Mouse (Mus musculus): ENCODE data around the gene Dip2a.

The Dip2a gene

DNA sequence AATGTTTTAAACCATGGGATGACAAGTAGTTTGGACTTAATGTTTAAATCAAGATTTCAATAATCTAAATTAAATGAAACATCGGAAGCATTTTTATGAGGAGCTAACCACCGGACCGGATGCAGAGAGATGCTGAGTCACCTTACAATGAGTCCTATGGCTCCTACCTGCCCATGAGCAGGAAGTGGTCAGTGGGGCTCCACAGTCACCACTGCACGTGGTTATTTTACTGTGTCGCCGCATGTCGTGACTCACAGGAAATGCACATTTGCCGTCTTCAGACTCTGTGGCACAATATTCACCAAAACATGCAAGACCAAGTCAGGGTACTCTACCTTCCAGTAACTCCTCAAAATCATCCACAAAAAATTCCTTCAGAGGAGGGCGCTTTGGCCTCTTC lies 38.4 kb downstream of the Dip2a start:
- DNase-seq (ENCODE audit: low read depth), result no peak

GRCm38 (mm10) chr10:76300133-76300532 lies 45.0 kb downstream of the Dip2a start:
- DNase-seq (ENCODE audit: low read depth), result no peak

DNA sequence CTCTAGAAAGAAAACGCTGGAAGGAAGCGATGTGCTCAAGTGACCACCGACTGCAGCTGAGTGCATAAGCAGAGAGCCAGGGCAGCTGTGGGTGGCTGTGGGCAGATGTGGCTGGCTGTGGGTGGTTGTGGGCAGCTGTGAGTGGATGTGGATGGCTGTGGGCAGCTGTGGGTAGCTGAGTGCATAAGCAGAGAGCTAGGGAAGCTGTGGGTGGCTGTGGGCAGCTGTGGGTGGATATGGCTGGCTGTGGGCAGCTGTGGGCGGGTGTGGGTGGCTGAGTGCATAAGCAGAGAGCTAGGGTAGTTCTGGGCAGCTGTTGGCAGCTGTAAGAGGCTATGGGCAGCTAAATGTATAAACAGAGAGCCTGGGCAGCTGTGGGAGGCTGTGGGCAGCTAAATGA lies 51.9 kb downstream of the Dip2a start:
- DNase-seq (ENCODE audit: low read depth), result no peak

GRCm38 (mm10) chr10:76289936-76290671 lies 55.0 kb downstream of the Dip2a start:
- no peak for DNase-seq (ENCODE audit: low read depth)

- DNase-seq (ENCODE audit: low read depth), result no peak
Measured at GRCm38 (mm10) chr10:76289052-76289451, 56.0 kb downstream of the Dip2a start.

GRCm38 (mm10) chr10:76288268-76288993 lies 56.7 kb downstream of the Dip2a start:
- no peak for DNase-seq (ENCODE audit: low read depth)

GRCm38 (mm10) chr10:76278541-76279097 lies 66.5 kb downstream of the Dip2a start:
- DNase-seq (ENCODE audit: low read depth), result no peak

DNA sequence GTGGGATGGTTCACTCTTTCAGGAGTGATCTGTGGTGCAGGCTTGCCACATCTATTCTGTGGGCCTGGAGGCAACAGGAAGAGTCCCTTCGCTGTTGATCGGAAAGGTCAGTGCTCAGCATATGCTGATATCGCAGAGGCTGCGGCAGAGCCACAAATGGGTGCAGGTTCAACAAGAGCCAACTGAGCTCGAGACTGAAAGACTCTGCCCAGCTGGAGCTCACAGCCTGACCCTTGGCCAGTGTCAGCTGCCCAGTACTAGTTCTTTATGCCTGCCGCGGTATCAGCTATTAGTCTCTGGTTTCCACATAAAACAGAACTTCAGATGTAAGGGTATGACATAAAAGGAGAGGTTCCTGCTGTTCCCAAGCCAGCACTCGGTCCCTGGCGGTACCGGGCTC lies 69.8 kb downstream of the Dip2a start:
- no peak for DNase-seq (ENCODE audit: low read depth)

GRCm38 (mm10) chr10:76271238-76271637 lies 73.9 kb downstream of the Dip2a start:
- DNase-seq (ENCODE audit: low read depth), result peak; percentile 4

GRCm38 (mm10) chr10:76262431-76262830 lies 82.7 kb downstream of the Dip2a start:
- DNase-seq (ENCODE audit: low read depth), result no peak

- no peak for DNase-seq (ENCODE audit: low read depth)
Measured at GRCm38 (mm10) chr10:76261447-76261846, 83.6 kb downstream of the Dip2a start.

DNA sequence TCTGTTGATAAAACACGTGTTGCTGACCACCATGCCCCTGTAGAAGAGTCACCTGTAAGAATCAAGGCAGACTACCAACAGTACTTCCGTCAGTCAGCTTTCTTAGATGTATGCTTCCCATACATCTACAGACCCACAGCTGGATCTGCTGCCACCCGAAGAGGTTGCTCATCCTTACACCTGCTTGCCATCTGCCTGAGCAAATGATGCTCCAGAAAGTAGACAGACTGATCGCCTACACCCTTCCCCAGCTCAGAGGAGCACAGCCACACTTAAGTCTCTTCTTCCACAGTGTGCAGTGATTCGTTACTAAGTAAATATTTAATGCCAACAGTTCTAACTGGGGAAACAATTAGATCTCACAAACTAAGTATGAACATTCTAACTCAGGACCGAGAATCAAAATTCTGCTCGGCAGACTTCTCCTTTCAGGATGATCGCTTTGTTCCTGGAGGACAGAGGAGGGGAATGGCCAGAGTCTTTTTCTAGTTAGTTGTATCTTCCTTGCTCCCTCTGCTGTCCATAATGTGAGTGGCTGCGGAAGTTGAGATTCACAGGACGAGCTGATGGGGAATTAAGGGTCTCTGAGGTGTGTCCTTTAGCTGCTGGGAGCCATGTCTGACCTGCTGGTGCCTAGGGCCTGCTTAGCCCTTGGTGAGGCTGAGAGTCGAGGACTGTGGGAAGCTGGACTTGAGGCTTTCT lies 84.6 kb downstream of the Dip2a start:
- no peak for DNase-seq (ENCODE audit: low read depth)

DNA sequence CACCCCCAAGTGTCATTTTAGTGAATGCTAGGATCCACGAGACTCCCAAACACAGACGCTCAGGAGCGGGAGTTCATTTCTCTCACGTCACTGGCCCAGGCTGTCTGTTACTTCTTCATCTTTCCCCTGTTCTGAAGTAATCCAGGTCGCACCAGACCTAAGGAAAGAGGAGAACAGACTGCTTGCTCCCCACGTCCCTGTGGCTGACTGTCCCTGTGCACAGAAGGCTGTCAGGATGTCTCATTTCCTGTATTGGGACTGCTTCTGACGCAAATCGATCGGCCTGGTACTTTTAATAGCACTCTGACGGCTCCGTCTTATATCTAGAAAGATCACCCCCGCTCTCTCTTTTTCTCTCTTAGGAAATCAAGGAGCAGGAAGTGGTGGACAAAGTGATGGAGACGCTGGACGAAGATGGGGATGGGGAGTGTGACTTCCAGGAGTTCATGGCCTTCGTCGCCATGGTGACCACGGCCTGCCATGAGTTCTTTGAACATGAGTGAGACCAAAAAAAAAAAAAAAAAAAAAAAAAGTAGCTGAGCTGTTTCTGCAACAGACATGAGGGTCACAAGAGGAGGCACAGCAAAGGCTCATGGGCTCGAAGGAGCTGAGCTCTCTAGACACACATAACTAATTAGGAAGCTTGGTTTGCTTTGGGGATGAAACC lies 85.4 kb downstream of the Dip2a start:
- no peak for DNase-seq (ENCODE audit: low read depth)

- DNase-seq (ENCODE audit: low read depth), result no peak
Measured at GRCm38 (mm10) chr10:76257719-76258390, 87.2 kb downstream of the Dip2a start.

DNA sequence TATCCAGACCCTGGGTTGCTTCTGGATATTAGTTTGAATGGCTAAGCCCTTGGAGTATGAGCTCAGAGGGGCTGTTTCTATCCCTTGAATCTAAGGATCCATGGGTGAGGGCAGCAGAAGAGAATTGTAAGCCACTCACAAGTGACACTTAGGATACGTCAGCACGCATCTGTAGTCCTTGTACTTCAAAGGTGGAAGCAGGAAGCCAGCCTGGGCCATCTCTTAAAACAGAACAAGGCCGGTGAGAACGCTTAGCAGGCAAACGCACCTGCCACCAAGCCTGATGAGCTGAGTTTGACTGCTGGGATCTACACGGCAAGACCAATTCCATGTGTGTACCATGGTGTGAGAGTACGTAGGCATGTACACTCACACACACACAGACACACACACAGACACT lies 87.9 kb downstream of the Dip2a start:
- DNase-seq (ENCODE audit: low read depth), result no peak

- DNase-seq (ENCODE audit: low read depth), result no peak
Measured at GRCm38 (mm10) chr10:76255617-76256016, 89.5 kb downstream of the Dip2a start.

GRCm38 (mm10) chr10:76253536-76253935 lies 91.6 kb downstream of the Dip2a start, which contains the start of gene S100b:
S100b (plus strand) TSS chr10:76253853.
- DNase-seq (ENCODE audit: low read depth), result no peak

DNA sequence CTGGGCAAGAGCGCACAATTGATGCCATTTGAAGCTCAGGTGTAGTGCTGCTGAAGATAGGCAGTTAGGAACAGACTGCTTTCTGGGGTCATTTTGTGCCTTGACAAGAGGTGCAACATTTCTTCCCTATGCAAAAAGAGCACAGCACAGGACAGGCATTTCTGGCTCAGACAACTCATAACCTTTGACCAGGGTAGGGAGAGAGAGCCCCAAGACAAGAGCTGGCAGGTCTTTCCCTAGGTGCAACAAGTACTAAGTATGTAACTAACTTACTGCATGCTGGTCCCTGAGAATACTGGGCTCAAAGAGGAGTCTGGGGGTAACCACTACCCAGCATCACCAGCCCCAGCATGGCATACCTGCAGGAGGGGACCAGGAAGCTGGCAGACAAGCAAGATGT lies 92.0 kb downstream of the Dip2a start:
- no peak for DNase-seq (ENCODE audit: low read depth)

DNA sequence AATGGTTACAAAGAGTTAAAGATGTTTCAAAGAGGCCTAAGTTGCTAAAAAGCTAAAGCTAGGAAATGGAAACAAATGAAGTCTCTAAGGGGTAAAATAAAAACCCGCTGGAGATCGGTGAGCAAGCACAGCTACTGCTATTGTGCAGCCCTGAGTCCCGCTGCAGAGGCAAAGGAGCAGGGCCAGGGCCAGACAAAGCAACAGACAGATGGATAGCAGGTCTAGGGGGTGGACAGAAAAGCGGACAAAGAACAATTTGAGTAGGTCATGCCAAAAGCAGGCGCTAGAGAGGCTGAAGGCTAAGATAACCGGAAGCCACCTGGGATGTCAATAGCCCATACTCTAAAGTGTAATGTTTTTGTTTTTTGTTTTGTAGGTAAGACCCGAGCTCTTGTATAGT lies 94.2 kb downstream of the Dip2a start:
- DNase-seq (ENCODE audit: low read depth), result no peak

- no peak for DNase-seq (ENCODE audit: low read depth)
Measured at GRCm38 (mm10) chr10:76248647-76248968, 96.5 kb downstream of the Dip2a start.

DNA sequence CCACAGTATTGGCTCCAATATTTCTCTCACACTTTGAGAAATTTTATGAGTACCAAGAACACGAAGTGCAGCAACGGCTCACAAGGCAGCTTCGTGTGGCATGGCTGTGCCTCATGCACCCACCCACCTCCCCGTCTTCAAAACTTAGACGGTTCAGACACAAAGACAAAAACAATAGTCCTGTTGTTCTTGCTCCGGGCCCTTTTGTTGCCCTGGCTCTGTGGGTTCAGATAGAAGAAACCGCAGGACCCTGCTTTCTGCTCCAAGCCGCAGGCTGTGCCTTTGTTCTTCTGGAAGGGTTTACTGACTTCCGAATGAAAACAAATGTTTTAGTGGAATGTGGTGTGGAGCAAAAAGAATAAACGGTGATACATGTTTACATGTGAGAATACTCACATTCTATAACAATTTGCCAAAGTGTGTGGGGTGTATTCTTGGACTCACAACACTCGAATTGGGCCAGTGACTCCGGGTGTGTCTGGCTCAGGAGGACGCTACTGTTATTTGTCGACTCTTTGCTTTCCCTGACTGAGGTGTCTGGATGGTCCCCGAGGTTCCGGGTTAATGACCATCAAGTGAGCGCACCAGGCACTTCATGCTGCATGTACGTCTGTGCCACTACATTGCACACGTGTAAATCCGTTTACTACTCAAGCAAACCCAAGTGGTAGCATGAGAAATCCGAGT lies 97.0 kb downstream of the Dip2a start:
- DNase-seq (ENCODE audit: low read depth), result no peak

Measured in c-Kit-positive CD71-positive TER-119-negative erythroid progenitor cells, embryonic 14.5 days (primary cell).